Mouse (Mus musculus) hindbrain, postnatal 0 days (tissue): ENCODE results near the gene Sulf2. TPM values are rescaled to one million over a fixed set of nuclear protein-coding genes. Genes with fewer than 3 reads are reported as not detected.

Experiments
- ATAC-seq: fragments of 200-750 bp; cut with Nextera tagmentation; 2 replicates; pipeline ENCODE4 v1.8.0; 2017; ENCODE audit warnings: mild to moderate bottlenecking, moderate TSS enrichment, moderate library complexity
- DNase-seq: peaks from one replicate; pipeline ENCODE4 v3.0.0-alpha.2; 2015; ENCODE audit warnings: low spot score
- H3K27ac ChIP-seq: fragments of 300-500 bp; sonication (generic); 2 replicates; pipeline ENCODE4 v1.5.1; 2014; ENCODE audit warnings: mild to moderate bottlenecking
- H3K27me3 ChIP-seq: fragments of 300-500 bp; sonication (generic); 2 replicates; pipeline ENCODE4 v1.6.1; 2014; ENCODE audit warnings: low read length, mixed read lengths; ENCODE audit not compliant: insufficient read depth
- H3K36me3 ChIP-seq: fragments of 300-500 bp; sonication (generic); 2 replicates; pipeline ENCODE4 v1.6.1; 2014; ENCODE audit warnings: low read length, mixed read lengths; ENCODE audit not compliant: insufficient read depth
- H3K4me1 ChIP-seq: fragments of 300-500 bp; sonication (generic); 2 replicates; pipeline ENCODE4 v1.6.1; 2014; ENCODE audit warnings: antibody characterized with exemption, low read length, mixed read lengths; ENCODE audit not compliant: insufficient read depth
- H3K4me2 ChIP-seq: fragments of 300-500 bp; sonication (generic); 2 replicates; pipeline ENCODE4 v1.6.1; 2014; ENCODE audit warnings: low read depth, mild to moderate bottlenecking, low read length, moderate library complexity, mixed read lengths
- H3K4me3 ChIP-seq: fragments of 300-500 bp; sonication (generic); 2 replicates; pipeline ENCODE4 v1.5.1; 2014; ENCODE audit warnings: low read length
- H3K9ac ChIP-seq: fragments of 300-500 bp; sonication (generic); replicated peaks from 2 replicates; pipeline ENCODE4 v1.6.1; 2014; ENCODE audit warnings: mild to moderate bottlenecking, low read length, moderate library complexity, mixed read lengths
- H3K9me3 ChIP-seq: fragments of 300-500 bp; sonication (generic); 2 replicates; pipeline ENCODE4 v1.6.1; 2016; ENCODE audit warnings: low read length, mixed read lengths
- CTCF ChIP-seq: IDR thresholded peaks from 2 replicates; pipeline ENCODE4 v1.5.1; 2016; ENCODE audit warnings: antibody characterized with exemption, control low read depth, low read depth
- WGBS: fragments of 180-500 bp; shearing (Covaris S2); extraction: QIAGEN DNeasy Blood & Tissue Kit; methylation state at CpG from one replicate; pipeline ENCODE4 v1.1.7; 2014; 5-methylcytosine and 5-hydroxymethylcytosine counted together
- polyA plus RNA-seq: library from polyadenylated mRNA; unstranded; fragments of >200 nt; fragmentation: Nextera tagmentation; extraction: Ambion mirVana; gene quantifications from 2 replicates; pipeline ENCODE4 v1.2.1, GENCODE M21; 2015
- total RNA-seq: library from RNA; depleted of rRNA; stranded (reverse); fragments of >200 nt; gene quantifications from 2 replicates; pipeline ENCODE4 v1.2.3, GENCODE M21; 2014

Gene Sulf2
- total and polyA plus RNA-seq, 2 experiments from 2014 or later, result 81.6 to 111 TPM

- ATAC-seq (no peak), DNase-seq (no peak)
- Histone ChIP-seq H3K9me3 (no peaks in the 10 kb centered on the region), H3K4me3 (no peak overlapping the region), H3K27me3 (no peaks in the 10 kb centered on the region), H3K9ac (no peak overlapping the region), H3K4me1 (no peaks in the 10 kb centered on the region), H3K4me2 (no peak overlapping the region), H3K27ac (no peak overlapping the region), H3K36me3 (peaks cover 52% of the 10 kb centered on the region)
- 89% methylated on average over 7 of the region's 7 CpGs for WGBS
- TF ChIP-seq CTCF, result no peak
These were observed 103.5 kb downstream of the Sulf2 start for GRCm38 (mm10) chr2:166051966-166052365.

GRCm38 (mm10) chr2:166051421-166051820, 104.0 kb downstream of the Sulf2 start:
- no peak for DNase-seq
- H3K4me2 ChIP-seq, result no peak overlapping the region
- peaks cover 52% of the 10 kb centered on the region for H3K36me3 ChIP-seq
- no peak overlapping the region for H3K27ac ChIP-seq
- H3K4me3 ChIP-seq, result no peak overlapping the region
- H3K9me3 ChIP-seq, result no peaks in the 10 kb centered on the region
- no peaks in the 10 kb centered on the region for H3K27me3 ChIP-seq
- no peak for TF ChIP-seq CTCF
- H3K9ac ChIP-seq, result no peak overlapping the region
- 93% methylated on average over 17 of the region's 17 CpGs for WGBS
- ATAC-seq, result no peak
- H3K4me1 ChIP-seq, result no peaks in the 10 kb centered on the region

GRCm38 (mm10) chr2:166048852-166049251, 106.6 kb downstream of the Sulf2 start:
- Histone ChIP-seq H3K4me2 (no peak overlapping the region), H3K36me3 (peaks cover 35% of the 10 kb centered on the region), H3K27me3 (no peaks in the 10 kb centered on the region), H3K4me1 (no peaks in the 10 kb centered on the region), H3K9me3 (no peaks in the 10 kb centered on the region), H3K4me3 (no peak overlapping the region), H3K9ac (no peak overlapping the region), H3K27ac (no peak overlapping the region)
- 89% methylated on average over 7 of the region's 7 CpGs for WGBS
- DNase-seq (no peak), ATAC-seq (no peak)
- TF ChIP-seq CTCF, result no peak

GRCm38 (mm10) chr2:166047931-166048330, 107.5 kb downstream of the Sulf2 start:
- ATAC-seq (no peak), DNase-seq (no peak)
- no peaks in the 10 kb centered on the region for H3K4me1 ChIP-seq
- H3K36me3 ChIP-seq, result peaks cover 30% of the 10 kb centered on the region
- no peak overlapping the region for H3K4me3 ChIP-seq
- no peaks in the 10 kb centered on the region for H3K9me3 ChIP-seq
- TF ChIP-seq CTCF, result no peak
- no peak overlapping the region for H3K27ac ChIP-seq
- H3K4me2 ChIP-seq, result no peak overlapping the region
- no peaks in the 10 kb centered on the region for H3K27me3 ChIP-seq
- 100% methylated on average over 4 of the region's 4 CpGs for WGBS
- H3K9ac ChIP-seq, result no peak overlapping the region

GRCm38 (mm10) chr2:166045549-166046501, 109.6 kb downstream of the Sulf2 start:
- TF ChIP-seq CTCF, result peak; percentile 85
- DNase-seq, result peak; percentile 62
- 58% methylated on average over 10 of the region's 10 CpGs for WGBS
- Histone ChIP-seq H3K36me3 (peaks cover 12% of the 10 kb centered on the region; the same call in 1 of the 2 replicates), H3K9me3 (no peaks in the 10 kb centered on the region), H3K27ac (no peak overlapping the region), H3K27me3 (no peaks in the 10 kb centered on the region), H3K4me2 (no peak overlapping the region), H3K4me1 (no peaks in the 10 kb centered on the region), H3K9ac (no peak overlapping the region), H3K4me3 (no peak overlapping the region)
- peak; percentile 49; the same call in 1 of the 2 replicates for ATAC-seq

- TF ChIP-seq CTCF, result no peak
- Histone ChIP-seq H3K4me3 (no peak overlapping the region), H3K4me1 (no peaks in the 10 kb centered on the region), H3K4me2 (no peak overlapping the region), H3K9ac (no peak overlapping the region), H3K27me3 (no peaks in the 10 kb centered on the region), H3K27ac (no peak overlapping the region), H3K9me3 (no peaks in the 10 kb centered on the region), H3K36me3 (peaks cover 7% of the 10 kb centered on the region; the same call in 1 of the 2 replicates)
- 80% methylated on average over 2 of the region's 2 CpGs for WGBS
- DNase-seq (no peak), ATAC-seq (no peak)
These were observed 110.5 kb downstream of the Sulf2 start for GRCm38 (mm10) chr2:166045006-166045405.

- H3K27ac ChIP-seq, result no peak overlapping the region
- no peaks in the 10 kb centered on the region for H3K27me3 ChIP-seq
- no peaks in the 10 kb centered on the region for H3K36me3 ChIP-seq
- H3K4me2 ChIP-seq, result no peak overlapping the region
- DNase-seq (no peak), ATAC-seq (no peak)
- no peak overlapping the region for H3K4me3 ChIP-seq
- no peaks in the 10 kb centered on the region for H3K9me3 ChIP-seq
- no peak for TF ChIP-seq CTCF
- 92% methylated on average over 1 of the region's 1 CpGs for WGBS
- H3K4me1 ChIP-seq, result no peaks in the 10 kb centered on the region
- no peak overlapping the region for H3K9ac ChIP-seq
These were observed 112.9 kb downstream of the Sulf2 start for GRCm38 (mm10) chr2:166042542-166042941.
